Mouse (Mus musculus) megakaryocyte, embryonic 14.5 days (primary cell): Measurements from ENCODE around the gene Zfp385b. TPM values are rescaled to one million over a fixed set of nuclear protein-coding genes. Genes with fewer than 3 reads are reported as not detected.

Experiments
- H3K27me3 ChIP-seq: replicated peaks from 2 replicates; pipeline ENCODE3; 2012; ENCODE audit warnings: inconsistent platforms
- H3K36me3 ChIP-seq: replicated peaks from 2 replicates; pipeline ENCODE3; 2012; ENCODE audit warnings: low read length, inconsistent platforms, mixed read lengths
- H3K4me1 ChIP-seq: 2 replicates; pipeline ENCODE4 v1.6.1; 2012; ENCODE audit warnings: inconsistent platforms
- H3K4me3 ChIP-seq: replicated peaks from 2 replicates; pipeline ENCODE3; 2012; ENCODE audit warnings: moderate library complexity, mild to moderate bottlenecking, inconsistent platforms
- H3K9me3 ChIP-seq: 2 replicates; pipeline ENCODE4 v1.6.1; 2012; ENCODE audit warnings: inconsistent platforms
- FLI1 ChIP-seq: IDR thresholded peaks from 2 replicates; pipeline ENCODE4 v1.6.1; 2012; ENCODE audit warnings: low read length, inconsistent platforms, mixed read lengths
- GATA1 ChIP-seq: IDR thresholded peaks from 3 replicates; pipeline ENCODE4 v1.6.1; 2012; ENCODE audit warnings: mixed read lengths, low read length, inconsistent platforms, borderline replicate concordance
- polyA plus RNA-seq: library from polyadenylated mRNA; stranded (reverse); fragments of >175 nt; gene quantifications from 2 replicates; pipeline ENCODE4 v1.2.3, GENCODE M21; 2012; ENCODE audit warnings: low replicate concordance; ENCODE audit not compliant: insufficient read depth

The Zfp385b gene
- polyA plus RNA-seq, 1 experiment: not detected

DNA sequence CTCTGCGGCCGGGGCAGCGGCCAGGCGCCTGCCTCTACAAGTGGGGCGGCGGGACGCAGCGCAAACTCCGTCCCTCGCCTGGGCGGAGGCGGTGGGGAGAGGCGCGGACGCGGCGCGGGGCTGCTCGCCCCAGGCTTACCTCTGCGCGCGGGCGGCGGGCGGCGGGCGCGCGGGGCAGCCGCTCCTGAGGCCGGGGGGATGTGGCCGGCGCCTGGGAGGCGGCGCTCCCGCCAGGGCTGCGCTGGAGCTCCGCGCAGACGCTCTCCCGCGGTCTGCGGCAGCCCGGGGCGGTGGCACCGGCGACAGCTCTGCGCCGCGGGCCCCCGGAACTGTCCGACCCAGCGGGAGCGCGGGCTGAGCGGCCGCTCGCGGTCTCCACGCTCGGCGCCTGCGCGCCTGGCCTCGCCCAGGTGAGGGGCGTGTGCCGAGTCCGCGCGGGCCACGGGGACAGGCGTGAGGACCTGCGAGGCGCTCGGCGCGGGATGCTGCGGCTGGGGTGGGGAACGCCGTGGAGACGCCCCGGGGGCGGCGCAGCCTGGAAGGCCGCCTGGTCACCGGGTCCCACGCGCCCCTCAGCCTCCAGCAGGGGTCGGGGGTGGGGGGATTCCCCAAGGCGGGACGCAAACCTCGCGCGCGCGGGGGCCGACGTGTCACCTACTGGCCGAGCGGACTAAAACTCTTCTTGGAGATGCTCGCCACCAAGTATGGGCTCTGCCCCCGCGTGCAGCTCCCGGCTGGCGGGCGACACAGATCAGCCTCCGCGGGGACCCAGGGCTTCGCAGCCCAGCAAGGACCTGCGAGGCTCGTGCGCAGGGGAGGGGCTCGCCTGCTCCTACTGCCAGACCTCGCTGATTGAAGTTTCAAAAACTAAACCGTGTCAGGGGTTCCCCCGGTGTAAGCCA is 2.8 kb downstream of the Zfp385b start:
- peaks cover 43% of the 10 kb centered on the region for H3K27me3 ChIP-seq
- TF ChIP-seq GATA1: no peak
- no peak for TF ChIP-seq FLI1
- H3K36me3 ChIP-seq: no peaks in the 10 kb centered on the region
- H3K9me3 ChIP-seq: 0 out of 2 replicates have a peak, but pooled peaks cover 10% of the 10 kb centered on the region
- H3K4me3 ChIP-seq: peak overlapping the region; percentile 82
- H3K4me1 ChIP-seq: peaks cover 9% of the 10 kb centered on the region

GRCm38 (mm10) chr2:77815775-77816412 is 3.5 kb downstream of the Zfp385b start:
- Histone ChIP-seq H3K4me3 (no peak overlapping the region), H3K36me3 (no peaks in the 10 kb centered on the region), H3K27me3 (peaks cover 43% of the 10 kb centered on the region), H3K9me3 (0 out of 2 replicates have a peak, but pooled peaks cover 10% of the 10 kb centered on the region), H3K4me1 (peaks cover 9% of the 10 kb centered on the region)
- TF ChIP-seq FLI1 (no peak), GATA1 (no peak)

GRCm38 (mm10) chr2:77814896-77815295 is 4.5 kb downstream of the Zfp385b start:
- H3K4me1 ChIP-seq: peaks cover 9% of the 10 kb centered on the region
- peaks cover 43% of the 10 kb centered on the region for H3K27me3 ChIP-seq
- H3K36me3 ChIP-seq: no peaks in the 10 kb centered on the region
- H3K9me3 ChIP-seq: 0 out of 2 replicates have a peak, but pooled peaks cover 10% of the 10 kb centered on the region
- TF ChIP-seq GATA1: no peak
- no peak for TF ChIP-seq FLI1
- no peak overlapping the region for H3K4me3 ChIP-seq

- H3K4me1 ChIP-seq: peaks cover 9% of the 10 kb centered on the region
- no peaks in the 10 kb centered on the region for H3K36me3 ChIP-seq
- H3K9me3 ChIP-seq: 0 out of 2 replicates have a peak, but pooled peaks cover 8% of the 10 kb centered on the region
- H3K4me3 ChIP-seq: no peak overlapping the region
- TF ChIP-seq FLI1: no peak
- TF ChIP-seq GATA1: no peak
- peaks cover 38% of the 10 kb centered on the region for H3K27me3 ChIP-seq
Observed at GRCm38 (mm10) chr2:77813029-77813428, 6.4 kb downstream of the Zfp385b start.

GRCm38 (mm10) chr2:77810748-77811147 is 8.7 kb downstream of the Zfp385b start:
- H3K9me3 ChIP-seq: peaks cover 15% of the 10 kb centered on the region; the same call in 1 of the 2 replicates
- TF ChIP-seq GATA1 (no peak), FLI1 (no peak)
- no peak overlapping the region for H3K4me3 ChIP-seq
- H3K27me3 ChIP-seq: peaks cover 17% of the 10 kb centered on the region
- no peaks in the 10 kb centered on the region for H3K36me3 ChIP-seq
- no peaks in the 10 kb centered on the region for H3K4me1 ChIP-seq

- TF ChIP-seq FLI1 (no peak), GATA1 (no peak)
- H3K4me1 ChIP-seq: no peaks in the 10 kb centered on the region
Observed at GRCm38 (mm10) chr2:77804781-77805180, 14.7 kb downstream of the Zfp385b start.

DNA sequence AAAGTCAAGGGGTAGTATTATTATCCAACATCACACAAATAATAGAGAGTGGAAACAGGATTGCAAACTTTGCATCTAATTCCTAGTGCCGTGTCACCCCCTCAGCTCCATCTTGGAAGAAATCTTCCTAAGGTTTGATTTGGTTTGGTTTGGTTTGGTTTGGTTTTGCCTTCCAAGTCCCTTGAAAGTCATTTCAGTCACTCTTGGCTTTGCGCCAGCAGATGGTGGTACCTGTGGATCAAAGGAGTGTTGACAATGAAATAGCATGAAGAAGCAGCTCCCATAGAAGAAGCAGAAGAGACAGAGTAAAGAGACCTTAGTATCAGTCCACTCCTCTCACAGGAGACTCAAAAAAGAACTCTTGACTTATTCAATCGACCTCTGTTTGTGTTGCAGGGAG is 17.1 kb downstream of the Zfp385b start:
- Histone ChIP-seq H3K4me3 (no peak overlapping the region), H3K4me1 (no peaks in the 10 kb centered on the region), H3K36me3 (no peaks in the 10 kb centered on the region), H3K9me3 (peaks cover 39% of the 10 kb centered on the region), H3K27me3 (no peaks in the 10 kb centered on the region)
- no peak for TF ChIP-seq GATA1

More at GRCm38 (mm10) chr2:77804781-77805180, 14.7 kb downstream of the Zfp385b start:
- H3K4me3 ChIP-seq: no peak overlapping the region
- no peaks in the 10 kb centered on the region for H3K27me3 ChIP-seq
- no peaks in the 10 kb centered on the region for H3K36me3 ChIP-seq
- peaks cover 37% of the 10 kb centered on the region for H3K9me3 ChIP-seq

GRCm38 (mm10) chr2:77801430-77801829 is 18.0 kb downstream of the Zfp385b start:
- H3K36me3 ChIP-seq: no peaks in the 10 kb centered on the region
- H3K4me3 ChIP-seq: no peak overlapping the region
- H3K4me1 ChIP-seq: no peaks in the 10 kb centered on the region
- peaks cover 36% of the 10 kb centered on the region for H3K9me3 ChIP-seq
- TF ChIP-seq FLI1 (no peak), GATA1 (no peak)
- H3K27me3 ChIP-seq: no peaks in the 10 kb centered on the region

- H3K36me3 ChIP-seq: no peaks in the 10 kb centered on the region
- no peaks in the 10 kb centered on the region for H3K27me3 ChIP-seq
- TF ChIP-seq FLI1 (no peak), GATA1 (no peak)
- no peaks in the 10 kb centered on the region for H3K4me1 ChIP-seq
- peaks cover 32% of the 10 kb centered on the region for H3K9me3 ChIP-seq
- H3K4me3 ChIP-seq: no peak overlapping the region
Observed at GRCm38 (mm10) chr2:77801009-77801408, 18.4 kb downstream of the Zfp385b start.

- Histone ChIP-seq H3K36me3 (no peaks in the 10 kb centered on the region), H3K4me3 (no peak overlapping the region), H3K4me1 (no peaks in the 10 kb centered on the region), H3K9me3 (peaks cover 21% of the 10 kb centered on the region; the same call in 1 of the 2 replicates), H3K27me3 (no peaks in the 10 kb centered on the region)
- TF ChIP-seq FLI1: no peak
- no peak for TF ChIP-seq GATA1
Observed at GRCm38 (mm10) chr2:77797233-77797632, 22.2 kb downstream of the Zfp385b start.
